Mouse (Mus musculus): Measurements from ENCODE around the gene Ncapg2.

GRCm38 (mm10) chr12:116394327-116394726, 10.9 kb upstream of the Ncapg2 start:
- no peak for TF ChIP-seq CTCF (conservative IDR thresholded peaks at IDR 0.05; ENCODE audit: low read length)
- TF ChIP-seq POU5F1 (IDR thresholded peaks at IDR 0.05; ENCODE audit: borderline replicate concordance, low read length), result no peak
